Comparison of ENCODE assay signal across 9 mouse cellular contexts in the genomic region with DNA sequence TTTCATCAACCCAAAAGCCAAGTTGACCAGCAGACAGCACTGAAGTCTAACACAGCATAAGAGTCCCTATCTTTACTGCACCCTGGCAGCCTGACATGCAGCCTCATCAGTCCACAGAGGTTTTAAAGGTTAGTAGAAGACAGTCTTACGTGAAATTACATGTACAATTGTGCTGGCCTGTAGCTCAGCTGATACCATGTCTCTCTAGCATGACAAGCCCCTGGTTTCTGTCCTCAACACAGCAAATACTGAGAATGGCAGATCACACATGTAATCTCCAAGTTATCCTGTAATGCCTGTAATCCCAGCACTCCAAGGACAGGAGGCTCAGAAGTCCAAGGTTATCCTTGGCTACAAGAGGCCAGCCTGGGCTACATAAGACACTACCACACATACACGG. TPM values are rescaled to one million over a fixed set of nuclear protein-coding genes. Genes with fewer than 3 reads are reported as not detected.
DNase-seq lines count a peak whose midpoint lies in the region; ATAC-seq and TF ChIP-seq lines count a peak whose summit lies in the region.
"Had no signal": no experiment of that assay in that cellular context is flagged by ENCODE, and none has a peak within 500 bp of the region (broad histone marks: within the 10 kb centered on the region; RNA-seq: fewer than 3 reads in every experiment).

No protein-coding gene starts in this region.

- no peak for ATAC-seq in forebrain, embryonic 13.5 days
- no peak for ATAC-seq in limb, embryonic 15.5 days (ENCODE audit: insufficient number of reproducible peaks, low FRiP score, low TSS enrichment, low read depth)
- no peak for ATAC-seq in stomach, embryonic 16.5 days (ENCODE audit: insufficient read depth, low FRiP score)

- WGBS in spleen, adult 2 months = 50% methylated on average over 2 of the region's 2 CpGs
- 46% methylated on average over 2 of the region's 2 CpGs for WGBS in forebrain, embryonic 13.5 days
- 52% methylated on average over 2 of the region's 2 CpGs for WGBS in limb, embryonic 15.5 days
- WGBS in stomach, embryonic 16.5 days = 34% methylated on average over 2 of the region's 2 CpGs

- DNase-seq in spleen, adult 2 months (ENCODE audit: low read depth in 1 of 2, low spot score in 2 of 2) = no peak
- DNase-seq in spleen, postnatal 10 days (ENCODE audit: low spot score in 2 of 2) = no peak
- DNase-seq in cerebellum, adult 9-10 months = no peak
- DNase-seq in kidney, adult 11 months = no peak
- no peak for DNase-seq in adrenal gland, postnatal 10 days
- DNase-seq: lung, postnatal 10 days had no signal

- H3K27ac ChIP-seq in spleen, adult 2 months (ENCODE audit: insufficient read depth, low read length) = no peak overlapping the region
- no peak overlapping the region for H3K27ac ChIP-seq in forebrain, embryonic 13.5 days
- H3K27ac ChIP-seq in limb, embryonic 15.5 days = no peak overlapping the region
- no peak overlapping the region for H3K27ac ChIP-seq in stomach, embryonic 16.5 days (ENCODE audit: low read length)

- TF ChIP-seq POLR2A in spleen, adult 2 months (IDR thresholded peaks at IDR 0.05; ENCODE audit: low read depth, low read length) = no peak

- H3K4me3 ChIP-seq in spleen, adult 2 months (ENCODE audit: extremely low read depth, insufficient read depth, insufficient read length) = peak overlapping the region; percentile 16; the same call in 1 of the 2 replicates
- H3K4me3 ChIP-seq in forebrain, embryonic 13.5 days = peak overlapping the region; percentile 73
- peak overlapping the region; percentile 90 for H3K4me3 ChIP-seq in limb, embryonic 15.5 days
- peak overlapping the region; percentile 90 for H3K4me3 ChIP-seq in stomach, embryonic 16.5 days (replicated peaks; ENCODE audit: low read length)

- TF ChIP-seq CTCF in spleen, adult 2 months (IDR thresholded peaks at IDR 0.05; ENCODE audit: extremely low read depth, insufficient read depth, insufficient read length, insufficient replicate concordance) = no peak

- H3K9ac ChIP-seq in forebrain, embryonic 13.5 days = peak overlapping the region; percentile 85
- H3K9ac ChIP-seq in limb, embryonic 15.5 days = no peak overlapping the region
- peak overlapping the region; percentile 90 for H3K9ac ChIP-seq in stomach, embryonic 16.5 days (ENCODE audit: low read length)

- peaks cover 5% of the 10 kb centered on the region; the same call in 1 of the 2 replicates for H3K27me3 ChIP-seq in spleen, adult 2 months (ENCODE audit: control insufficient read depth, insufficient read depth, low read length)
- H3K27me3 ChIP-seq in forebrain, embryonic 13.5 days = peaks cover 31% of the 10 kb centered on the region
- peaks cover 29% of the 10 kb centered on the region for H3K27me3 ChIP-seq in limb, embryonic 15.5 days
- peaks cover 14% of the 10 kb centered on the region for H3K27me3 ChIP-seq in stomach, embryonic 16.5 days (ENCODE audit: control insufficient read depth, insufficient read depth, low read length)

- H3K4me2 ChIP-seq in forebrain, embryonic 13.5 days = peak overlapping the region; percentile 80
- H3K4me2 ChIP-seq in limb, embryonic 15.5 days = peak overlapping the region; percentile 83
- peak overlapping the region; percentile 64 for H3K4me2 ChIP-seq in stomach, embryonic 16.5 days (ENCODE audit: low read depth, low read length)

- H3K9me3 ChIP-seq in forebrain, embryonic 13.5 days (replicated peaks) = no peaks in the 10 kb centered on the region
- H3K9me3 ChIP-seq in limb, embryonic 15.5 days = no peaks in the 10 kb centered on the region
- no peaks in the 10 kb centered on the region for H3K9me3 ChIP-seq in stomach, embryonic 16.5 days (replicated peaks; ENCODE audit: control insufficient read depth, low read length)

- peaks cover 5% of the 10 kb centered on the region for H3K4me1 ChIP-seq in spleen, adult 2 months (ENCODE audit: control insufficient read depth, insufficient read depth, insufficient read length)
- peaks cover 67% of the 10 kb centered on the region for H3K4me1 ChIP-seq in forebrain, embryonic 13.5 days
- peaks cover 53% of the 10 kb centered on the region for H3K4me1 ChIP-seq in limb, embryonic 15.5 days
- peaks cover 53% of the 10 kb centered on the region for H3K4me1 ChIP-seq in stomach, embryonic 16.5 days (ENCODE audit: control insufficient read depth, insufficient read depth, low read length)

- no peaks in the 10 kb centered on the region for H3K36me3 ChIP-seq in spleen, adult 2 months (ENCODE audit: control insufficient read depth, insufficient read depth, low read length)
- no peaks in the 10 kb centered on the region for H3K36me3 ChIP-seq in forebrain, embryonic 13.5 days (ENCODE audit: poor library complexity, severe bottlenecking)
- no peaks in the 10 kb centered on the region for H3K36me3 ChIP-seq in limb, embryonic 15.5 days
- no peaks in the 10 kb centered on the region for H3K36me3 ChIP-seq in stomach, embryonic 16.5 days (ENCODE audit: control insufficient read depth, insufficient read depth, low read length)

RNA-seq across cellular contexts. Expression of a gene that starts 1.2 kb away (rescaled TPM):
- 12.7 and 15.7 TPM in 2 replicates for polyA plus RNA-seq in spleen, adult 2 months (2012; rRNA removed)
- polyA plus RNA-seq in forebrain, embryonic 13.5 days (2015; fragmentation: Nextera tagmentation; extraction: Ambion mirVana) = 182 and 189 TPM in 2 replicates
- 105 and 106 TPM in 2 replicates for polyA plus RNA-seq in limb, embryonic 15.5 days (2015; fragmentation: Nextera tagmentation; extraction: Ambion mirVana)
- 112 and 116 TPM in 2 replicates for polyA plus RNA-seq in stomach, embryonic 16.5 days (2015; fragmentation: Nextera tagmentation; extraction: Ambion mirVana)
- 10 to 100 TPM; 32.1 TPM for total RNA-seq in adrenal gland, postnatal 10 days (2021)

RNA-seq across cellular contexts. Expression of a gene that starts 19.9 kb away (rescaled TPM):
- 1.3 and 2.0 TPM in 2 replicates for polyA plus RNA-seq in spleen, adult 2 months (2012; rRNA removed)
- polyA plus RNA-seq in forebrain, embryonic 13.5 days (2015; fragmentation: Nextera tagmentation; extraction: Ambion mirVana) = 15.1 and 17.0 TPM in 2 replicates
- 1.2 and 2.2 TPM in 2 replicates for polyA plus RNA-seq in limb, embryonic 15.5 days (2015; fragmentation: Nextera tagmentation; extraction: Ambion mirVana)
- 0.89 and 0.92 TPM in 2 replicates for polyA plus RNA-seq in stomach, embryonic 16.5 days (2015; fragmentation: Nextera tagmentation; extraction: Ambion mirVana)
- 1 to 10 TPM in 1 of 2 experiments, under 1 TPM in 1; 0.75 to 1.5 TPM for total RNA-seq in adrenal gland, postnatal 10 days (2021)

RNA-seq across cellular contexts. Expression of a gene that starts 49.1 kb away (rescaled TPM):
- not detected in 2 replicates for polyA plus RNA-seq in spleen, adult 2 months (2012; rRNA removed)
- polyA plus RNA-seq in forebrain, embryonic 13.5 days (2015; fragmentation: Nextera tagmentation; extraction: Ambion mirVana) = not detected in 2 replicates
- polyA plus RNA-seq in limb, embryonic 15.5 days (2015; fragmentation: Nextera tagmentation; extraction: Ambion mirVana) = not detected in 2 replicates
- not detected in 2 replicates for polyA plus RNA-seq in stomach, embryonic 16.5 days (2015; fragmentation: Nextera tagmentation; extraction: Ambion mirVana)
- total RNA-seq in adrenal gland, postnatal 10 days (2021) = not detected

RNA-seq across cellular contexts. Expression of a gene that starts 51.6 kb away (rescaled TPM):
- 24.7 and 35.0 TPM in 2 replicates for polyA plus RNA-seq in spleen, adult 2 months (2012; rRNA removed)
- 118 and 130 TPM in 2 replicates for polyA plus RNA-seq in forebrain, embryonic 13.5 days (2015; fragmentation: Nextera tagmentation; extraction: Ambion mirVana)
- 25.0 and 29.9 TPM in 2 replicates for polyA plus RNA-seq in limb, embryonic 15.5 days (2015; fragmentation: Nextera tagmentation; extraction: Ambion mirVana)
- 17.0 and 20.9 TPM in 2 replicates for polyA plus RNA-seq in stomach, embryonic 16.5 days (2015; fragmentation: Nextera tagmentation; extraction: Ambion mirVana)
- 10 to 100 TPM; 47.1 to 49.6 TPM for total RNA-seq in adrenal gland, postnatal 10 days (2021)

RNA-seq across cellular contexts. Expression of a gene that starts 55.0 kb away (rescaled TPM):
- polyA plus RNA-seq in spleen, adult 2 months (2012; rRNA removed) = 0.80 and 1.0 TPM in 2 replicates
- polyA plus RNA-seq in forebrain, embryonic 13.5 days (2015; fragmentation: Nextera tagmentation; extraction: Ambion mirVana) = not detected in 2 replicates
- polyA plus RNA-seq in limb, embryonic 15.5 days (2015; fragmentation: Nextera tagmentation; extraction: Ambion mirVana) = not detected in 2 replicates
- not detected in 2 replicates for polyA plus RNA-seq in stomach, embryonic 16.5 days (2015; fragmentation: Nextera tagmentation; extraction: Ambion mirVana)
- 10 to 100 TPM; 10.9 to 24.6 TPM for total RNA-seq in adrenal gland, postnatal 10 days (2021)

Comparison
In these comparisons a context has a peak if more than half of its experiments do, and no peak if none do; other contexts are left out.
1. H3K4me3 ChIP-seq: peak in every context shown above with its lines; median percentile 90 in limb, embryonic 15.5 days; 90 in stomach, embryonic 16.5 days; 73 in forebrain, embryonic 13.5 days; 16 in spleen, adult 2 months.